Mouse (Mus musculus): ENCODE measurements around the gene Rad51c.

GRCm38 (mm10) chr11:87436326-87437232, 31.8 kb upstream of the Rad51c start:
- TF ChIP-seq POLR2A (IDR thresholded peaks at IDR 0.05; ENCODE audit: control insufficient read depth, extremely low read depth, insufficient read depth, low read length, poor library complexity) (no peak), CTCF (IDR thresholded peaks at IDR 0.05; ENCODE audit: borderline replicate concordance, control insufficient read depth, extremely low read depth, insufficient read depth, low read length, poor library complexity) (no peak)
